Mouse (Mus musculus): ENCODE results near the gene Gas7.

Gene Gas7

DNA sequence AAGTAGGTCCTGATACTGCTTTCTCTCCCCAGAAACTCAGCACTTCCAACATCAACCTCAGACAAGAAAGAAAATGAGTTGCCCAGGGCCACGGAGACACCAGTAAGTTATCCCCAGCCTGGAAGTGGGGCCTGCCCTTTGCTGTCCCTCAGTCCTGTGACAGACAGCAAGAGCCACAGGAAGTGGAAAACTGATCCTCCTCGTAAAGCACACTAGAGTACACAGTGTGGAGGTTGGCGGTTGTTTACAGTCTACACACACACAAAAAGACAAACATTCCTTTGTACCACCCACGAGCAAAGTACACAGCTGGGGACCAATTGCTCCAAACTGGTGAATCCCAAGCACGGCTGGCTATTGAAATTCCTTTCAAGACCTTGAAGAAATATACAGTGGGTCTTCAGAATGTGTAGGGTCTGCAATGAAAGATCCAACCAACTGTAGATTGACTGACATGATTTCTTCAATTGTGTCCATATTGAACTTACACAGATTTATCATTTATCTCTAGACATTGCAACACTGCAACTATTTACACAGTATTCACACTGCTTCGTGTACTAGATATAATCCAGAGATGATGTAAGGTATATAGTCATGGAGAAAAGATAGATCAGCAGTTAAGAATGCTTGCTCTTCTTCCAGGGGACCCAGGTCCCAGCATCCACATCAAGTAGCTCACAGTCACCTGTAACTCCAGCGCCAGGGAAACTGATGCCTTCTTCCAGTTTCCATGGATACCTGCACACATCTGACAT is 267.3 kb downstream of the Gas7 start:
- DNase-seq (ENCODE audit: low spot score in 2 of 2) = no peak

DNA sequence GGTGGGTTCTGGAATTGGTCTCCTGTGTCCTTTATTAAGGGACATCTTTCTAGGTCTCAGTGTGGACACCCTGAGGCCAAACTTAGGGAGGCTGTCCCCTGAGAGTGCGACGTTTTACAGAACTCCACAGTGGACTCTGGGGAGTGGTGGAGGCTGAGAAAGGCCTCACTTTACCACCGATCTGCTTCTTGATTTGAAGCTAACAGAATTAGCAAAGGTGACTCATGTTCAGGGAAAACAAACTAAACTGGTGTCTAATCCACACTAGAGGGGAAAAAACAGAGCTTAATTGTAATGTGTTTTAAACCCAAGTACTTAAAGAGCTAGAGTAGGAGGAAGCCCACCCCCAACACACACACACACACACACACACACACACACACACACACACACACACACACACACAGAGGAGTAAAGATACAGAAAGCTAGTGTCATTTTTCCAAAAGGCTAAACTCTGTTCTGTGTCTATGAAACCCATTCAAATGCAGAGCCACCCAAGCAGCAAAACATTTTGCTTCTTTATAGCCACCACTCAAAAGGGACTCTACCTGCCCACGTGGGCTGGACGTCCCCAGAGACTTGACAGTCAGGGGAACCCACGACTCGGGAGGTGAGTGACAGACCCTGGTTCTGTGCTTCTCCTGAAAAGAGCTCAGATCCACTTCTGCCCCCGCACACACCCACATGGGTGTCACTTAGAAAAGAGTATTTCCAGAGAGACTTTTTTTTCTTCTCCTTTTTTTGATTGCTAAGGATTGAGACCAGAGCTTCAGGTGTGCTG is 268.2 kb downstream of the Gas7 start:
- DNase-seq (ENCODE audit: low spot score in 2 of 2) = no peak

DNA sequence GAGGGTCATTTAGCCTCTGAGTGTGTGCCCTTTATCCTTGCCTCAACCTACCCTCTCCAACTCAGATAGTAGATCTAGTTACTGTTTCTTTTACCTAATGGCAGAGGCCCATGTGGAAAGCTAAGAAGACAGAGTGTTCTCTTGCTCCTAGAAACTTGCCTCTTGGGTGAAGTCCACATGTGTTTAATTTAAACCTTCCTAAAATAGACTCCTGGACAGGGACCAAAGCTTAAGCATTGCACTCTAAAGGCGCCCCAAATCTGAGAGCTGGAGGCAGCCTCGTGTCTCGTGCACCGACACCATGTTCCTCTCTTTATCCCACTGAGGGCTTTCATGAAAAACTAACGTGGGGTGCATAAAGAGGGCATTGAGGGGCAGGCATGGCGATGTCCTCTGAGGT is 271.9 kb downstream of the Gas7 start:
- DNase-seq (ENCODE audit: low spot score in 2 of 2) = no peak

- no peak for DNase-seq (ENCODE audit: low spot score in 2 of 2)
Measured at GRCm38 (mm10) chr11:67728726-67729125, 273.5 kb downstream of the Gas7 start.

DNA sequence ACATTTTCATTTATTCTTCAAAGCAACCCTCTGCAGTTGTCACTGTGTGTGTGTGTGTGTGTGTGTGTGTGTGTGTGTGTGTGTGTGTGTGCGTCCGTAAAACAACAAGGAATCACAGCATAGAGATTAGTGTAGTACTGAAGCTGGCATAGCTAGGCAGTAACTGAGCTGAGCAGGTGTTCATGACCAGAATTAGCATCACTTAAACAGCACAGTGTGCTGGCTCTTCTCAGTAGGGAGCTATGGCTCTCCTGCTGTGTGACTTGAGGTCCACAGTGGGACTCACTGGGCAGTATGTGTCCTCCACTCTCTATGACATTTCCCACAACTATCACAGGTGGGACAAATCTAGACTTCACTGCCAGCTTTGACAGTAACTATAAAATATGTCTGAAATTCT is 275.8 kb downstream of the Gas7 start:
- no peak for DNase-seq (ENCODE audit: low spot score in 2 of 2)

GRCm38 (mm10) chr11:67733726-67734125 is 278.5 kb downstream of the Gas7 start:
- no peak for DNase-seq (ENCODE audit: low spot score in 2 of 2)

GRCm38 (mm10) chr11:67734597-67734996 is 279.4 kb downstream of the Gas7 start:
- DNase-seq (ENCODE audit: low spot score in 2 of 2) = no peak

GRCm38 (mm10) chr11:67738345-67738744 is 283.1 kb downstream of the Gas7 start:
- no peak for DNase-seq (ENCODE audit: low spot score in 2 of 2)

Measured in urinary bladder, postnatal 4 days (tissue).